Mouse (Mus musculus) bone marrow, adult 2 months (tissue): Measurements from ENCODE around the gene Hadhb.

Experiments used
- CTCF ChIP-seq: fragments of 200-500 bp; IDR thresholded peaks from 2 replicates; pipeline ENCODE4 v1.5.1; 2011; ENCODE audit warnings: low read length, control low read depth; ENCODE audit not compliant: control insufficient read depth, insufficient read depth
- POLR2A ChIP-seq: fragments of 200-500 bp; IDR thresholded peaks from 2 replicates; pipeline ENCODE4 v1.6.1; 2011; ENCODE audit warnings: low read depth, mild to moderate bottlenecking, control low read depth, low read length, borderline replicate concordance; ENCODE audit not compliant: control insufficient read depth

- TF ChIP-seq CTCF = no peak
- no peak for TF ChIP-seq POLR2A
Measured at GRCm38 (mm10) chr5:30109899-30110298, 45.1 kb upstream of the Hadhb start.
